Mouse (Mus musculus): ENCODE measurements around the gene Ifrd2.

- TF ChIP-seq CTCF (IDR thresholded peaks at IDR 0.05; ENCODE audit: low read depth, low read length) (no peak), POLR2A (IDR thresholded peaks at IDR 0.05; ENCODE audit: extremely low read depth, insufficient read depth, low read length) (no peak)
Observed at GRCm38 (mm10) chr9:107553541-107554318, 33.7 kb upstream of the Ifrd2 start.

Measured in liver, adult 2 months (tissue).